Mouse (Mus musculus) lung, adult 18-20 months (tissue): ENCODE measurements around the gene Fh1.
A peak's percentile ranks its signal among the peaks of the same experiment; 100 is the strongest.

ENCODE experiments used
- DNase-seq, 2 experiments: peaks; one replicate each; pipeline ENCODE4 v3.0.0; 2022; ENCODE audit warnings: mixed read lengths in 2 of 2

Gene Fh1

GRCm38 (mm10) chr1:175625257-175625879 is at the start of gene Fh1:
Gene Fh1 (minus strand): TSS chr1:175625635.
- DNase-seq: peak; percentile 97

- no peak for DNase-seq
These were observed 49.7 kb upstream of the Fh1 start for GRCm38 (mm10) chr1:175675116-175675515.

- DNase-seq: no peak
These were observed 48.3 kb upstream of the Fh1 start for GRCm38 (mm10) chr1:175673563-175674325.

DNA sequence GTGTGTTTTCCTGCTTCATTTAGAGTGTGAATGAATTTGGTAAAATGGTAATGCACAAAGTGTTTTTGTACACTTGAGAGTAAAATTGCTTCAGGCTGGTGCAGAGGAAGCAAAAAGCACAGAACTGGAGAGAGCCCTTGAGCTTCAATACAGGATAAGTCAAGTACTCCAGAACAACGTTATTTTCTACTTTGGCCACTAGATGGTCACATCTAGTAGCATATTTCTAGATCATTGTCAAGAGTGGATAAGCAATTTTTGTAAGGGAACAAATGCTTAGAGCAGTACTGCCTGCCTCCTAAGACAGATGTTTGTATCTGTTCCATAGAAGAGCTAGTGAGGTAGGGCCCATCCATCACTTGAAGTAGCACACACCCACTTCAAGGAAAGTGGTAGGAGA is 46.2 kb upstream of the Fh1 start:
- no peak for DNase-seq

- no peak for DNase-seq
These were observed 44.6 kb upstream of the Fh1 start for GRCm38 (mm10) chr1:175670042-175670441.

DNA sequence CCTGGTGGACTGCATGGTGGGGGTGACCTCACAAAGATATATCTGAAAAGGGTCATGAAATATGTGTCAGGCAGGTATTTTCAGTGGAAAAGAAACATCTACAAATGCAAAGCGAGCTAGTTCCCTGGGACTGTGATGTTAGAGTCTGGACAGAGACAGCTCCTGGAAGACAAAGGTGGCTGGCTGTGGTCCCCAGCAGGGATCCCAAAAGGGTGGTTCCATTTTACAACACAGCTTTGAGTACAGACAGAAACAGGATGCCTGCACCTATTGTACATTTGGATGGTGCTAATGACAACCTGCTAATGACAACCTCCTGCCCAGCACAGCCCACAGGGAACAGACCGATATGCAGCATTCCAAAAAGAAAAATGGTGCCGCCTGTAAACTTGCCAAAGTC is 44.0 kb upstream of the Fh1 start:
- no peak for DNase-seq

DNA sequence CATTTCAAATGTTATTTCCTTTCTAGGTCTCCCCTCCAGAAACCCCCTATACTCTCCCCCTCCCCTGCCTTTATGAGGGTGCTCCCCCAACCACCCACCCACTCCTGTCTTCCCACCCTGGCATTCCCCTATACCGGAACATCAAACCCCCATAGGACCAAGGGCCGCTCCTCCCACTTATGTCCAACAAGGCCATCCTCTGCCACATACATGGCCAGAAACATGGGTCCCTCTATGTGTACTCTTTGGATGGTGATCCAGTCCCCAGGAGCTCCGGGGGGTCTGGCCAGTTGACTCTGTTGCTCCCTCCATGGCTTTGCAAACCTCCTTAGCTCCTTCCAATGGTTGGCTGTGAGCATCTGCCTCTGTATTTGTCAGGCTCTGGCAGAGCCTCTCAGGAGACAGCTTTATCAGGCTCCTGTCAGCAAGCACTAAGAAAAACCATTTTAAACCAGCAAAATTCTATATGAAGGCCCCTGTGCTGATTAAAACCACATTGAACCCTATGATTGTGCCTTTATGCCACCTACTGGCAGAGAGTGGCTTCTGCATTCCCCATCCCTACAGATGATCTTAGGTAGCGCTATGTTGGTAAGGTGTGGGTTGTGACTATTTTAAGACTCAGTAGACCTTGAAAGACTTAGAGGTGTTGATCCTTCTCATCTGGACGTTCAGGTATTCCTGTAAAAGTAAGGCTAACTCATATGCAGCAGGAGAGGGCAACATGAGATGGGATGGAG is 43.4 kb upstream of the Fh1 start:
- DNase-seq: no peak

DNA sequence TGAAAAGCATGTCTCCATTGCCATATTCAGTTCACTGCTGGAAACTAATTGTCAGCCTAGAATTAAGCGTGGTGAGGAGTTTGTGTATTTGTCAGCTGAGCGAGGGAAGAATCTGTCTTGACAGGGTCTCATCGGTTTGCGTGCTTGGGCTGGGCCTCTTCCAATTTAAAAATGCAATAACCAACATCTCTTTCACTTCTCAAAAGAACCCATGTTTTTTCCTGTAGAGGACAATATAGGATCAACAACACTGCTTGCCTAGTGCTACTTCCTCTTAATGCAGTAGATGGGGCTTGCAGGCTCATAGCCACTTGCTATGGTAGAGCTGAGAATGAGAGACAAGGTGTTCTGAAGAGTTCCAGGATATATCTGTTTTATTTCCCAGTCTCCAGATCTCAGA is 34.5 kb upstream of the Fh1 start:
- no peak for DNase-seq

DNA sequence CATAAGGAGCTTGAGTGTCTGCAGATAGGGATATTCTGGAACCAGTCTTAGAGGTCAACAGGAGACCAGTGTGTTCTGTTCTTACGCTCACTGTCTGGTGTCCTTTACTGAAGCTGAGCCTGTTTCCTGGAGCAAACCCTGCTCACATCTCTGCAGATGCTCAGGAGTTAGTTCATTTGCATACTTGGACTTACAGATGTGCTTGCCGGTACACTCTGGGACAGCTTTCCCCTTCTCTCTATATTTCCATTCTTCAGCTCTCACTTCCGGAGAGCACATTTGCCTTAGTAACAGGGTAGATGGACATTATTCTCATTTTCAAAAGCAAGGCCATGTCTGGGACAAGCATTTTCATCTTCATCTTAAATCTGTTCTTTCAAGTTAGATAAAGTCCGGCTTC is 23.2 kb upstream of the Fh1 start:
- no peak for DNase-seq

DNA sequence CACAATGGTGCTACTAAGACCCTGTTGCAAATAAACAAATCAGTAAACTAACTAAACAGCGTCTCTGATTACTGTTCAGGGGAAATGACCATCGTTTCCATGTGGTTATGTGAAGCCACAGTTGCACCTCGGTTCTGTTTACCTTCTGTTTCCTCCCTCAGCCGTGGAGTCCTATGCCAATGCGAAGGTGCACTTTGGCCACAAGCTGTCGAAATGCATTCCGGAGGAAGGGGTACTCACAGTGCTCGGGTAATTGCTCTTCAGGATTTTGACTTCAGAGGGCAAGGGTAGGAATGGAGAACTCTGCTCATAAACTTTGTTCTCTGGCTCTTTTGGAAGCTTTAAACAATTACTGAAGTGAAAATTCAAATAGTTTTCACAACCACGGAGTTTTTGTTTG is 21.5 kb upstream of the Fh1 start:
- DNase-seq: no peak

- DNase-seq: no peak
These were observed 18.2 kb upstream of the Fh1 start for GRCm38 (mm10) chr1:175643496-175644265.

DNA sequence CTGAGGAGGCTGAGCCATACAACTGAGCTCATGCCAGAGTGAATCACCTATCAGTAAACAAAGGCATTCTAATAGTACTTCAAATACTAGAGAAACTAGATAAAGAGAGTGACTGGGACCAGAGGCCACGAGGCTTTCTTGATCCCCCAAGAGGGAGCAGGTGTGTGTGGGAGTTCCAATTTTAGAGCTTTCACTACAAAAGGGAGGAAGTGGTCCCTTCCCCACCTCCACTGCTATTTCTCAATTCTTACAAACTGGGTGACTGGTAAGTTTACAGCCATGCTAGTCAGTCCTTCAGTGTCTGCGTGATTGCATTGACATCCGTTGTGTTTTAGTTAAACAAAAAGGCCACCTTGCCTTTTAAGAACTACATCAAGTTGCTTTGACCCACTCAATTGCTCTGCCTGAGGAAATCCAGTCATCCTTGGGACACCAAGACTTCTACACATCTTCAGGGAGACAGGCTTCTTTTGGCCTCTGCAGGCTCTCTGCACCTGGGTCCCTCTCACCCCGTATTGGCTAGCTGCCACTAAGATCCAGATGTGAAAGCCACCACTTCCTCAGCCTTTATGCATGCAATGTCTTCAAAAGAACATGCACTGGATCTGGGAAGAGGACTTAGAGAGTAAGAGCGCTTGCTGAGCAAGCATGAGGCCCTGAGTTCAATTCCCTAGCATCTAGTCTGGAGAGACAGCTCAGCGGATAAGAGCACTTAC is 15.2 kb upstream of the Fh1 start:
- DNase-seq: no peak

GRCm38 (mm10) chr1:175639072-175639471 is 13.6 kb upstream of the Fh1 start:
- DNase-seq: no peak

GRCm38 (mm10) chr1:175637677-175638076 is 12.2 kb upstream of the Fh1 start:
- no peak for DNase-seq

DNA sequence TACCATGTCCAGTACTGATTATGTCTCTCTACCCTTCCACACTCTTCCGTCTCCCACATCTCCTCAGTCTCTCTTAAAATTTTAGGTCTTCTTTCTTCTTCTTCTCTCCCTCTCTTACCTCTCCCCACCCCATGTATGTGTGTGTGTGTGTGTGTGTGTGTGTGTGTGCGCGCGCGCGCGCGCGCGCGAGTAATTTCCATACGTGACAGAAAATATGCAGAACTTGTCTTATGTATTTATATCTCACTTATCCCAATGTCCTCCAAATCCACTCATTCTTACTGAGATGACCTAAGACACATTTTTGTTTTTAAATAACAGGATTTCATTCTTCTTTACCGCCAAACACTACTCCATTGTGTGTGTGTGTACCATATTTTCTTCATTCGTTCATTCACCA is 7.0 kb upstream of the Fh1 start:
- DNase-seq: no peak

DNA sequence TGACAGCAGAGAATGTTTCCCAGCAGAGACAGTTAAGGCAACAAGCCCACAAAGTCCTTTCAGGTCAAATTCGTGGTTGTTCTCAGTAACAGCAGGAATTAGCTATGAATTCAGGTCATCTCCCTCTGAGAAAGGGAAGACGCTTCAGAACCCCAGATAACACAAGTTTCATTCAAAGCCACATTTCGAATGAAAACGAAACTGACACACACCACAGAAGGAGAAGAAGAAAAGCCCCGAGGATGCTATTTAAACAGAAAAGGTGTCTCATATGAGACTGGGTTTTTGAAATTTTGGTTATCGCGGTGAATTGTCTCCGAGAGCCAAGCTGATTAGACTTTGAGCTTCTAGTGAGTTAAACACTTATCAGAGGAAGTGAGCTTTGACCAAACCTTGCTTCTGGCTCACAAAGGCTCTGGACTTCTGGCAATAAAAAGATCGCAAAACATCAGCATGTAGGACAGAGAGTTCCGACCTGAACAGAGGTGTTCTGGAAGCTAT is 6.3 kb upstream of the Fh1 start:
- DNase-seq: no peak

DNA sequence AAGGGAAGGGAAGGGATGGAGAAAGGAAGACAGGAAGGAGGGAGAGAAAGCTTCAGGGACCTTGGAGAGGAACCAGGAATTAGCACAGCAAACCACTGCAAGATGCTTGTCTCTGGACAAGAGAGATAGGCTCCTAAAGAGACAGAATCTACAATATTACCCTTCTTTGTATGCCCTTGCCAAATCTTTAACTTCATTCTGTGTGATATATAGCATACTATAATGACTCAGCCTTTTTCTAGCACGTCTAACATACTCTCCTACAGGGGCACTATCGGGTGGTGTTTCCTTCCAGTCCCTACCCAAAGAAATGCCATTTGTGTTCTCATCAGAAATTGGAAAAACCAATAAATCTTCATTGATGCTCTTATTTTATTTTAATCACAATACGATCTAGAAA is 5.6 kb upstream of the Fh1 start:
- no peak for DNase-seq

- DNase-seq: no peak
These were observed 4.9 kb upstream of the Fh1 start for GRCm38 (mm10) chr1:175630345-175630744.

DNA sequence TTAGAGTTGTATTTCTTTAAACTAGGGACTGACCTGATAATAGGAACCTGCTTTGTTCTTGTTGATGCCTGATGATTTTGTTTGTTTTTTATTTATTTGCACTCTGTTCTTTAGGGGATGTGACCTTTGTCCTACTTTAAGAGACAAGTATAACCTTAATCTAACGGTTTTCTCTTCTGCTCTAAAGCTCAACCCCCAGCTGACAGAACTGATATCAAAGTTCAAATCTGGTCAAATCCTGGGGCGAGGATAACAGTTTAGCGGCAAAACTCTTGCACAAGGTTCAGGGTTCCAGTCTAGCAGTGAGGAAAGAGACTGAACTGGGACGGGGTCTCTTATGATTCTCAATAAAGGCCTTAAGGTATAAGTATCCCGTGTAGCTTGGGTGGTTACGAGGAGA is 3.8 kb upstream of the Fh1 start:
- no peak for DNase-seq

DNA sequence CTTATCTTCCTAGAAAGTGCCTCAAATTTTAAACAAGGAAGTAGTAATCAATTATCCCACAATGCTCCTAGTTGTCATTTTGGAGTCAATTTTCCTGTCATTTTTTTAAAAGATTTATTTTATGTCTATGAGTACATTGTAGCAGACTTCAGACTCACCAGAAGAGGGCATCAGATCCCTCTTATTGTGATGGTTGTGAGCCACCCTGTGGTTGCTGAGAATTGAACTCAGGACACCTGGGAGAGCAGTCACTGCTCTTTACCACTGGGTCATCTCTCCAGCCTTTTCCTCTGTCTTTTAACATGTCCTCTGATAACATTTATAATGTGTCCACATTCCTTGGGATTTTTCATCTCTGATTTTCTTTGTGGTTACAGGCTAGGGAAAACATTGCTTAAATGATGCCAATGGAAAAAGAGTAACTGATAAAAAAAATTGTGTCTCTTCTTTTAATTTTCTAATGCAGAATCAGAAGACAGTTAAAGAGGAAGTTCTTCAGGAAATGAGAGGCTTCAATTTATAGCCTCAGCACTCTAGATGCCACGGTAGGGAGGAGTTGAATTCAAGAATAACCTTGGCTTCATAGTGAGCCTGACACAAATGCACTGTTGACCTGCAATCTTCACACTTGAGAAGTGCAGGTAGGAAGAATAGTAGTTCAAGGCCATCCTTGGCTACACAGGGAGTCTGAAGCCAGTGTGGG is 706 bp upstream of the Fh1 start:
- peak in 1 of 2 experiments; percentile 24 for DNase-seq

- peak in 1 of 2 experiments; percentile 15 for DNase-seq
These were observed 1.8 kb downstream of the Fh1 start for GRCm38 (mm10) chr1:175623656-175624055.
